Mouse (Mus musculus): ENCODE measurements around the gene Fam78b. TPM values are rescaled to one million over a fixed set of nuclear protein-coding genes. Genes with fewer than 3 reads are reported as not detected.

The Fam78b gene
- total and polyA plus RNA-seq, 2 experiments from 2014 or later = 8.2 to 20.2 TPM

- H3K9ac ChIP-seq (replicated peaks; ENCODE audit: low read length, poor library complexity, severe bottlenecking) = no peak overlapping the region
- H3K4me1 ChIP-seq (ENCODE audit: insufficient read depth, low read length) = no peaks in the 10 kb centered on the region
- DNase-seq (ENCODE audit: low spot score) = no peak
- H3K27ac ChIP-seq (ENCODE audit: low read depth, low read length) = no peak overlapping the region
- H3K36me3 ChIP-seq (ENCODE audit: insufficient read depth, low read length) = no peaks in the 10 kb centered on the region
- no peak overlapping the region for H3K4me3 ChIP-seq (ENCODE audit: low read depth, low read length)
- TF ChIP-seq CTCF (IDR thresholded peaks at IDR 0.05) = no peak
- no peaks in the 10 kb centered on the region for H3K27me3 ChIP-seq (ENCODE audit: insufficient read depth, low read length)
- WGBS = 64% methylated on average over 4 of the region's 4 CpGs
- no peaks in the 10 kb centered on the region for H3K9me3 ChIP-seq (ENCODE audit: low read length)
- no peak overlapping the region for H3K4me2 ChIP-seq (ENCODE audit: low read depth, low read length, poor library complexity, severe bottlenecking)
- no peak for ATAC-seq (ENCODE audit: low FRiP score)
Measured at GRCm38 (mm10) chr1:167063971-167064370, 62.8 kb downstream of the Fam78b start.

- Histone ChIP-seq H3K27me3 (ENCODE audit: insufficient read depth, low read length) (no peaks in the 10 kb centered on the region), H3K27ac (ENCODE audit: low read depth, low read length) (no peak overlapping the region), H3K4me1 (ENCODE audit: insufficient read depth, low read length) (no peaks in the 10 kb centered on the region), H3K36me3 (ENCODE audit: insufficient read depth, low read length) (no peaks in the 10 kb centered on the region), H3K4me3 (ENCODE audit: low read depth, low read length) (no peak overlapping the region), H3K9me3 (ENCODE audit: low read length) (no peaks in the 10 kb centered on the region), H3K9ac (replicated peaks; ENCODE audit: low read length, poor library complexity, severe bottlenecking) (no peak overlapping the region), H3K4me2 (ENCODE audit: low read depth, low read length, poor library complexity, severe bottlenecking) (no peak overlapping the region)
- TF ChIP-seq CTCF (IDR thresholded peaks at IDR 0.05) = no peak
- WGBS = 29% methylated on average over 4 of the region's 4 CpGs
- no peak for ATAC-seq (ENCODE audit: low FRiP score)
- no peak for DNase-seq (ENCODE audit: low spot score)
Measured at GRCm38 (mm10) chr1:167065541-167065940, 64.3 kb downstream of the Fam78b start.

DNA sequence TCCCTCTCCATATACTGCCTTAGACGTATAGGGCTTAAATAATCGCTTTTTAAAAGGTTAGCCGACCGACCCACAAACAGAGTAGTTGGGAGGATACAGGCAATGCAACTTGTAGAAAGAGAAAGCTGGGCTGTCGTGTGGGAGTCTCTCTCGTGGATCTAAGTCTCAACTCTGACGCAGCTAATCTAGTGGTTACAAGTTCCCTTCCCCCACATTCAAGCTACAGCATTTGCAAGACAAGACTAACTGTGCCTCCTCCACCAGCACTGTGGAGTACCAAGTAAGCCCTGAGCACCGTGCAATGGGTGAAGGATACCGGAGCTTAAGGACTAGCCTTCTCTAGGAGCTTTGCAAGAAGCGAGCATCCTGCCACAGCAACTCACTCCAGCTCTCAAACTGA lies 64.8 kb downstream of the Fam78b start:
- Histone ChIP-seq H3K4me1 (ENCODE audit: insufficient read depth, low read length) (no peaks in the 10 kb centered on the region), H3K4me3 (ENCODE audit: low read depth, low read length) (no peak overlapping the region), H3K27me3 (ENCODE audit: insufficient read depth, low read length) (no peaks in the 10 kb centered on the region), H3K4me2 (ENCODE audit: low read depth, low read length, poor library complexity, severe bottlenecking) (no peak overlapping the region), H3K9ac (replicated peaks; ENCODE audit: low read length, poor library complexity, severe bottlenecking) (no peak overlapping the region), H3K27ac (ENCODE audit: low read depth, low read length) (no peak overlapping the region), H3K36me3 (ENCODE audit: insufficient read depth, low read length) (no peaks in the 10 kb centered on the region), H3K9me3 (ENCODE audit: low read length) (no peaks in the 10 kb centered on the region)
- no peak for TF ChIP-seq CTCF (IDR thresholded peaks at IDR 0.05)
- DNase-seq (ENCODE audit: low spot score) (no peak), ATAC-seq (ENCODE audit: low FRiP score) (no peak)
- 32% methylated on average over 10 of the region's 10 CpGs for WGBS

GRCm38 (mm10) chr1:167066933-167067341 lies 65.7 kb downstream of the Fam78b start:
- H3K4me1 ChIP-seq (ENCODE audit: insufficient read depth, low read length) = no peaks in the 10 kb centered on the region
- H3K27me3 ChIP-seq (ENCODE audit: insufficient read depth, low read length) = no peaks in the 10 kb centered on the region
- no peaks in the 10 kb centered on the region for H3K9me3 ChIP-seq (ENCODE audit: low read length)
- DNase-seq (ENCODE audit: low spot score) = peak; percentile 63
- no peak overlapping the region for H3K27ac ChIP-seq (ENCODE audit: low read depth, low read length)
- H3K4me2 ChIP-seq (ENCODE audit: low read depth, low read length, poor library complexity, severe bottlenecking) = no peak overlapping the region
- ATAC-seq (ENCODE audit: low FRiP score) = peak; percentile 53; the same call in 1 of the 2 replicates
- no peaks in the 10 kb centered on the region for H3K36me3 ChIP-seq (ENCODE audit: insufficient read depth, low read length)
- WGBS = 46% methylated on average over 9 of the region's 9 CpGs
- no peak overlapping the region for H3K9ac ChIP-seq (replicated peaks; ENCODE audit: low read length, poor library complexity, severe bottlenecking)
- TF ChIP-seq CTCF (IDR thresholded peaks at IDR 0.05) = no peak
- no peak overlapping the region for H3K4me3 ChIP-seq (ENCODE audit: low read depth, low read length)

GRCm38 (mm10) chr1:167069741-167070140 lies 68.5 kb downstream of the Fam78b start:
- Histone ChIP-seq H3K27ac (ENCODE audit: low read depth, low read length) (no peak overlapping the region), H3K36me3 (ENCODE audit: insufficient read depth, low read length) (no peaks in the 10 kb centered on the region), H3K4me2 (ENCODE audit: low read depth, low read length, poor library complexity, severe bottlenecking) (no peak overlapping the region), H3K27me3 (ENCODE audit: insufficient read depth, low read length) (no peaks in the 10 kb centered on the region), H3K9ac (replicated peaks; ENCODE audit: low read length, poor library complexity, severe bottlenecking) (no peak overlapping the region), H3K4me3 (ENCODE audit: low read depth, low read length) (no peak overlapping the region), H3K4me1 (ENCODE audit: insufficient read depth, low read length) (no peaks in the 10 kb centered on the region), H3K9me3 (ENCODE audit: low read length) (no peaks in the 10 kb centered on the region)
- ATAC-seq (ENCODE audit: low FRiP score) (no peak), DNase-seq (ENCODE audit: low spot score) (no peak)
- 58% methylated on average over 7 of the region's 9 CpGs for WGBS
- no peak for TF ChIP-seq CTCF (IDR thresholded peaks at IDR 0.05)

DNA sequence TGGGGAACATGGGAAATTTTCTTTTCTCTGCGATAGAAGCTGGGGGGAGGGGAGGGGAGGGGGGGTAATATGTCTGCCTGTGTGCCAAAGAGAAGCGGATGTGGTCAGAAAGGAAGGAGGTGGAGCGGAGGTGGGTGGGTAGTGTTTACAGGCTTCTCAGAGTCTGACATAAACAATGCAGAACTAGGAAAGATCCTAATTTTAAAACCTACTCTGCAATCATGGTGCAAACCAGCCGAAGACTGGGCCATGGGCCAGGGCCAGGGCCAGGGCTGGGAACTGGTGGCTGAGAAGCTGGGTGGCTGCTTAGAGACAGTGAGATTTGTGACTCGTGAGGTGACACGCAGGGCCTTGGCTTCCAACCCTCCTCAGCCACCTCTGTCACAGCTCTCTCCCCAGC lies 69.1 kb downstream of the Fam78b start:
- ATAC-seq (ENCODE audit: low FRiP score) (no peak), DNase-seq (ENCODE audit: low spot score) (no peak)
- H3K9me3 ChIP-seq (ENCODE audit: low read length) = no peaks in the 10 kb centered on the region
- no peak for TF ChIP-seq CTCF (IDR thresholded peaks at IDR 0.05)
- no peak overlapping the region for H3K4me2 ChIP-seq (ENCODE audit: low read depth, low read length, poor library complexity, severe bottlenecking)
- 79% methylated on average over 6 of the region's 6 CpGs for WGBS
- H3K27me3 ChIP-seq (ENCODE audit: insufficient read depth, low read length) = no peaks in the 10 kb centered on the region
- H3K4me3 ChIP-seq (ENCODE audit: low read depth, low read length) = no peak overlapping the region
- H3K27ac ChIP-seq (ENCODE audit: low read depth, low read length) = no peak overlapping the region
- no peaks in the 10 kb centered on the region for H3K36me3 ChIP-seq (ENCODE audit: insufficient read depth, low read length)
- H3K9ac ChIP-seq (replicated peaks; ENCODE audit: low read length, poor library complexity, severe bottlenecking) = no peak overlapping the region
- no peaks in the 10 kb centered on the region for H3K4me1 ChIP-seq (ENCODE audit: insufficient read depth, low read length)

Data from midbrain, postnatal 0 days (tissue).